Mouse (Mus musculus): Measurements from ENCODE around the gene Hist1h2bn. TPM values are rescaled to one million over a fixed set of nuclear protein-coding genes. Genes with fewer than 3 reads are reported as not detected.
"Not testable (repeated sequence)": the region's sequence is repeated elsewhere in the genome, so short reads cannot be mapped to it uniquely, and the experiment has no call there.

Gene Hist1h2bn
- total RNA-seq, 2 experiments from 2014 or later, result 5.1 to 9.0 TPM

- DNase-seq, result no peak
These were observed 25.9 kb upstream of the Hist1h2bn start for GRCm38 (mm10) chr13:21727948-21728572.

GRCm38 (mm10) chr13:21729544-21729943, 24.4 kb upstream of the Hist1h2bn start:
- no peak for DNase-seq

- DNase-seq, result no peak
These were observed 20.5 kb upstream of the Hist1h2bn start for GRCm38 (mm10) chr13:21733466-21733865.

GRCm38 (mm10) chr13:21734010-21734905, 19.7 kb upstream of the Hist1h2bn start:
- peak; percentile 32 for DNase-seq

GRCm38 (mm10) chr13:21734906-21735767, 18.8 kb upstream of the Hist1h2bn start, which contains the start of gene Hist1h4j:
TSS of gene Hist1h4j (plus strand) at chr13:21735064.
- DNase-seq, result peak; percentile 38

GRCm38 (mm10) chr13:21745006-21745405, 8.9 kb upstream of the Hist1h2bn start:
- DNase-seq, result no peak

GRCm38 (mm10) chr13:21749387-21750158, 4.3 kb upstream of the Hist1h2bn start:
- no peak for DNase-seq

- peak; percentile 79 for DNase-seq
These were observed 3.5 kb upstream of the Hist1h2bn start, which contains the start of gene Hist1h4k for GRCm38 (mm10) chr13:21750159-21751017. TSS of gene Hist1h4k (minus strand) at chr13:21750505.

GRCm38 (mm10) chr13:21751417-21751816, 2.5 kb upstream of the Hist1h2bn start:
- no peak for DNase-seq

GRCm38 (mm10) chr13:21751827-21752226, 2.1 kb upstream of the Hist1h2bn start:
- no peak for DNase-seq

GRCm38 (mm10) chr13:21752356-21752755, 1.6 kb upstream of the Hist1h2bn start:
- DNase-seq, result no peak

- DNase-seq, result no peak
These were observed 836 bp upstream of the Hist1h2bn start for GRCm38 (mm10) chr13:21753051-21753523.

GRCm38 (mm10) chr13:21754294-21755001, 525 bp downstream of the Hist1h2bn start:
- not testable (repeated sequence) for DNase-seq

- no peak for DNase-seq
These were observed 1.8 kb downstream of the Hist1h2bn start for GRCm38 (mm10) chr13:21755707-21756106.

GRCm38 (mm10) chr13:21778814-21779766, 25.2 kb downstream of the Hist1h2bn start:
- peak; percentile 50 for DNase-seq

- DNase-seq, result peak; percentile 30
These were observed 26.1 kb downstream of the Hist1h2bn start, which contains the start of gene Hist1h1b for GRCm38 (mm10) chr13:21779767-21780731. TSS of gene Hist1h1b (minus strand) at chr13:21780625.

- no peak for DNase-seq
These were observed 27.2 kb downstream of the Hist1h2bn start for GRCm38 (mm10) chr13:21781021-21781555.

Measured in gastrocnemius, postnatal 25 days (tissue).